Mouse (Mus musculus) B cell, adult 2 months (primary cell): Measurements from ENCODE around the gene Pigq.

ENCODE experiments used
- DNase-seq, 2 experiments: peaks; one replicate each; pipeline ENCODE4 v3.0.0; 2022

Pigq gene

DNA sequence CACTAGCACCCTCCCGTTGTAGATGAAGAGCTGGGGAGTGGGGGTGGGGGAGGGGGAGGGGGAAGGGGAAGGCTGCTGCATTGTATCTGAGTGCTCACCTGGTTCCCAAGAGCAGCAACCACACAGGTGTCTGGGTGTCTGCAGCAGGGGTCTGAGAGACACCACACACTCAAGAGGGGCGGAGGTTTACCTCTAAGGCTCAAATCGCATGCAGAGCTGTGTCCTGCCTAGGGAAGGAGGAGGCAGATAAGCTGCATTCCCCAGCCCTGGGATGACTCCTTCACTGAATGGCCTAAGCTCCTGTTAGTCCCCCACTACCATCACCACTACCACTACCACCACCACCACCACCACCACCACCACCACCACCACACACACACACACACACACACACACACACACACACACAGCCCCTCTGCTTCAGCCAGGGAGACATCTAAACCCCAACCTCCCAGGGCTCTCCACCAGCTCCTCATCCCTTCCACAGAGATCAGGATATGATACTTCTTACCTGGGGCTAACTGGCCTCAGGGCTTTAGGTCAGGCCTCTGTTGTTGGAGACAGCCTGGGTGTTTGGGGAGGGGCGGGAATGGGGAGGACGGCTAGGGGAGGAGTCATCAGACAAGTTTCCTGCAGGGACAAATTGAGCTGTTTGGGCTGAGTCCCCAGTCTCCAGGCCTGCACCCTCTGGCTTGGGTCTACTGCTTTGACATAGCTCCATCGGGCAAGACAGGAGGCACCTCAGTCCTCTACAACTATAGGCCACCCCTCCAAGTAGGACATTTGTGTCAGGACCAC is at the start of gene Pigq, which contains the start of gene Nhlrc4:
Gene Pigq (minus strand): TSS at position 571 of the 798 bp plus-strand sequence.
Gene Nhlrc4 (minus strand): TSS at position 596 of the 798 bp plus-strand sequence.
- no peak for DNase-seq

DNA sequence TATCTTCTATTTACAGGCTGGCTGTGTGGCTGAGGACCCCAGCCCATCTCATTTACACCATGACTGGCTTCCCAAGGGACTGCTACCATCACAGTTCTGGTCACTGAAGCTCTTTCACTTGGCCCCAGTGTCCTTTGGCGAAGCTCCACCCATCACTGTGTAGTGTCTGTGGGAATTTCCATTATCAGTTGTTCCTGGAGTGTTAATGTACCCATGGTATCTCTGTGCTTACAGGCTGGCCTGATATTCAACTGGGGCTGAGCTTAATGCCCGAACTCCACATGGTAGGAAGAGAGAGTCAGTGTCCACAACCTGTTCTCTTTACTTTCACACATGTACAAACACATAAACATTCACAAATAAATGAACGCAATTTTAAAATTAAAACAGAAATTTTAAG is 48.8 kb upstream of the Pigq start:
- DNase-seq: no peak

DNA sequence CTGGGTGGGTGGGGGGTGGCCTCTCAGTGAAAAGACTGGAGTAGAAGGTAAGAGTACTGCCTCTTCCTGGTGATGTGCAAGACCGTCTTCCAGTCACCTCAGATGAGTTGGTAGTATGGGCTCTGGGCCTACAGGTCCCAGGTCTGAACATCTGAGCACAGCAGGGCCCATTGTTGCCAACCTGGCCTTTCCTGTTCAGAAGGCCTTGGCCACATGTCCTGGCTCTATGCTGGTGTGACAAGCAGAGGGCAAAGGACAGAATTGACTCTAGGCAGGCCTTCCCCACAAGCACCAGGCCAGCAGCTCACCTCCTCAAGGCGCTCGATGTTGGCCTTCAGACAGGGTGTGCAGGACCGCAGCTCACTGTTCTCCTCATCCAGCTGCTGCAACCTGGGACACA is 47.5 kb upstream of the Pigq start:
- DNase-seq: no peak

DNA sequence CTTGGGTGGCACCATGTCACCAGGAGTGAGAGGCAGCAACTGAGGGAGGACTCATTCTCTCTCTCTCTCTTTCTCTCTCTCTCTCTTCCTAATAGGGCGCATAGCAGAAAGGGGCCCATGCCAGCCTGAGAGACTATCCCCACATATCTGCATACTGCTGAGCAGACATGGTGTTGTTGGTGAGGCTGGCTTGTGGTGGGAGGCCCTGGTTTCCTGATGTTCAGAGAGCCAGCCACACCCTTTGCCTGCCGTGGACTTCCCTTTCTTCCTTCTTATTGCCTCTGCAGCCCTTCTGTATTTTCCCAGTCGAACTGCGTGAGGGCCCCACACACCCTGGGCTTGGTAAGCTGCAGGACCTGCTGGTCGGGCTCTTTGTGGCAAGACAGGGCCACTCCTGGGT is 45.6 kb upstream of the Pigq start:
- no peak for DNase-seq

DNA sequence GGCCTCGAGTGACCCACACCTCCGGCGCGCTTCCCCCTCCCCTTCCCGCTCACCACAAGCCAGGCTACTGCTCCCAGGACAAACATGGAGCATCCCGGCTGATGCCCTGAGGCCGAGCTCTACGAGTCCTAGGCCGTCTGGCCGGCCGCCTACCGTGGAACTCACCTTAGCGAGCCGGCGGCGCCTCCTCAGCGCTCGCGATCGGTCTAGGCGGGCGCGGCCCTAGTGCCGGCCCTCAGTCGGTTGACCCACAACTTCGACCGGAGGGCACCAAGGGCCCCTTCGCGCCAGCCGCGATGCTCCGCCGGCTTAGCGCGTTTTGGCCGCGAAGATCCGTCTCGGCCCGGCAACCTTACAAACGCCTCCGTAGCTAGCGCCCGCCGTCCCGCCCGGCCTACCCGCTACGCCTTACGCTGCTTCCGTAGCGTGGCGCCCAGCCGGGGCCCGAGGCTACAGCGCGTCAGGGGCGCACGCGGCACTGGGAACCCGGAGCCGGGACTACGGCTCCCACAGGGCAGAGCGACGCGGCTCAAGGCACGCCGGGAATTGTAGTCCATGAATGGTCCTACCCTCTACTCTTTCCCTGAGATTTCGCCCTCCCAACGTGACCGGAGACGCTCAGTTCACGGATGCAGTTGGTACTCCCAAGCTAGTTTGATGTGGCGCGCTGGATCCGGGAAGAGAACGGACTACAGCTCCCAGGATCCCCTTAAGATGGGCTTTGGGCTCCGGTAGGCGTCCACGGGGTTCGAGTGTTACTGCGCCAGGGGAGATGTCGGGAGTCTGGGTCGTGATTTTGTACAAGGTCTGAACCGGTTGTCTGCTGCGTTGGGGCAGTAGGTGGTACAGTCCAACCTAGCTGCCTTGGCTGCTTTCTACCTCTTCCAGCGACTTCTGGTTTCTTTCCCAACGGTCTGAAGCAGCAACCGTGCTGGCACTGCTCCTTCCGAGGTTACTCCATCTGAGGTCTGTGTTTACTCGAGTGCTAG is 40.9 kb upstream of the Pigq start, which contains the start of gene Capn15:
Gene Capn15 (minus strand): TSS at position 491 of the 989 bp plus-strand sequence.
- peak; percentile 92 for DNase-seq

DNA sequence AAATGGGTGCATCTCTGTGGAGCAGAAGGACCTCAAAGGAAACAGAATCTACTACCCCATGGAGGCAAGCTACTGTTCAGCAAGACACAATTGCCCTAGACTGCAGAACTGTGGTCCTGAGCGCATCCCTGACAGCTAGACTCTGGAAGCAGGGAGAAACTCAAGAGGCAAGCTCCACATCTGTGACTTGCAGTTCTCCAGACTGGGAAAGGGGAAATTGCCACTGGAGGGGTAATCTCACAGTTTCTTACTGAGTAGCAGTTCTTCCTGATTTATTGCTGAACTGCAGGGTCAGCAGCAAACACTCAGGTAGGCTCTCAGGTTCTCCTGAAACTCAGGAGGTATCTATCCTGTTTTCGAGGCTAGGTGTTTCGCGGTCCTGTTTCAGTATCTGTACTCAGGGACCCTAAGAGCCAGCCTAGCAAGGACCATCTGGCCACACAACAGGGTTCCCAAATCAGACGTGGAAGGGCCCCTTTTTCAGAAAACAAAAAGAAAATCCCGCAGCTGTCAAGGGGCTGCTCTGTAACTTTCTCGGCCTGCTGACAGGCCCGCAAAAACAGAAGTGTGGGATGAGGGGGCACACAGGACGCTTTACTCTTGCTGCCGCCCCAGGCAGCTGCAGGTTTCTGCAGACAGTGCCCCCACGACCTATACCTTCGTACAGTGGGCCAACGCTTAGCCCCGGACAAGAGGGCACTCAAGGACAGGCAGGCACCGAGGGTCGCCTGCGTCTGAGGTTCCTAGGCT is 40.0 kb upstream of the Pigq start:
- DNase-seq: peak in 1 of 2 experiments; percentile 31

DNA sequence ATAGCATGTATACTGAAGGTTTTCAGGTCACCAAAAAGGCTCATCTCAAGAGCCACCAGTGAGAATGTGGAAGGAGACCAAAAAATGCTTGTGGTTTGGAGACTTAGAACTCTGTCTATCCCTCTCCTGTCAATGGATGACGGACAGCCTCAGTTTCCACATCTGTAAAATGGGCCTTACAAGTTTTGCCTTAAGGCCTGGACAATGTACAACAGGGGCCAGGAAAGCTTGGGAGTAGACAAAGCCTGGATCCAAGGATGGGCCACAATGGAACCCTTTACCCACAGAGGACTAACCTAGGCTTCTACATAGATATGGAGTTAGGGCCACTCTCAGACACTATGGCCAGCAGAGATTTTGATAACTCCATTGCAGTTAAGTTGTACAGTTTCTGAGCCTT is 39.3 kb upstream of the Pigq start:
- no peak for DNase-seq

DNA sequence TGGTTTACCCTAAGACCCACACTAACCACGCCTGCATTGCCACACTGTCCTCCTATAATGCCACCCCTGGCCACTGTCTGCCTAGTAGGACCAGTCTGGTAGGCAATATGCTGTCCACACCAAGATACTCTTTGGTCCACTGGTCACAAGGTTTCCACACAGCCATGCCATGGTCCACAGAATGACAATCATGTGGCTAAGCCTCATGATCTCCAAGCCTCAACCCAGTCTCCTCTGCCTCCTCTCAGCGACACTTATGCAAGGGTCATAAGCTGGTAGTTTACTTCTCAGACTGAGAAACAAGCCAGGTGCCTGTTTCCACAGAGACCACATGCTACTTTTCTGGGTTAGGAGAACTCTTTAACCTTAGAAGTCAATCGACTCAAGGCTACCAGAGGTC is 38.2 kb upstream of the Pigq start:
- DNase-seq: no peak

DNA sequence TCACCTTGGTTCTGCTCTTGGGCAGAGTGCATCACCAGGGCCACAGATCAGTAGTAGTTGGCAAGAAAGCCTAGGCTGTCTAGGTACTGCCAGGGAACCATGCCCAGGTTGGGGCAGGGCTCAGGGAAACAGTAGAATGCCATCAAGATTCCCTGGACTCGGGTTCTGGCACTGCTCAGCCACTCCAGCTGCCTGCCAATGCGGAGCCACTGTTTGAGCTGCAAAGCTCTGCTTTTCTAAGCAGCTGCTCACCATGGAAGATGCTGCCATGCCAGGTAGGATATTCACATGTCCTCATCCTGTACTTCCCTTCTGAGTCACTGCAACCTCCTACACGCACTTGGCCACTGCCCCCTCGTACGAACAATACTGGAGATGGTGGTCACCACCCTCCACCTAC is 36.1 kb upstream of the Pigq start:
- DNase-seq: no peak

DNA sequence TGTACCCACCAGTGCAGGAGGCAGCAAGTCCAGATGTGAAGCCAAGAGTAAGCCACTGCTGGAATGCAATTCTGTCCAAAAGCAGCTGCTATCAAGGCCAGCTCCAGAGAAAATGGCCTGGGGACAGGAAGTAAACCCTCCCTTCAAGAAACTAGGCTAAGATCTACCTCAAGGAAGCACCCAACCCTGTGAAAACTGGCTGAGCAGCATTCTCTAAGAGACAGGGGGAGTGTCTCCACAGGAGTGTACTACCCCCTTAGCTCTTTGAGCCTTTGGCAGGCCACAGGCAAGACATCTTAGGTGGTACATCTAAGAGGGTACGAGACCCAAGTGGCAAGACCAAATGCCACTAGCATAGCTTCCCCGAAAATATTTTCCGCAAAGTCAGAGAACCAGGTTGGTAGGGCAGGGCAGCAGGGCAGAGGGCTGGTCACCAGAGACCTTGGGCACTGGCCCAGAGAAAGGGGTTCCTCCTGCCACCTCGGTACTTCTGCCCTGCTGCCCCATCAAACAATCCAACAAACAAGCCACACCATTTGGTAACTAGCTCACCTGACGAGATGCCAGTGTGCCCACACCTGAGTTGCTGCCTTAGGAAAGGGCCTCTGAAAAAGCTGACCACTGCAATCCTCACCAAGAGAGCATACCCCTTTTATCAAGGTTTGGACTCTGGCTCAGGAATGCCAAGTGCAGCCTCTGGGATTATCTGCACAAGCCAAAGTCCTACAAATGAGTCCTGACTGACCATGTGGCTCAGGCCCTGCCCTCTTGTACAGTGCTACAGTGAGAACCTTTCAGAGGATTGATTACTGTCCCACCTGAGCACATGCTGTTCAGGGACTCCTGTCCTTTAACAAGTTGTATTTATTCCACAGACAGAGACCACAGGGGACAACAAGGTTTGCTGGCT is 35.3 kb upstream of the Pigq start:
- DNase-seq: no peak

DNA sequence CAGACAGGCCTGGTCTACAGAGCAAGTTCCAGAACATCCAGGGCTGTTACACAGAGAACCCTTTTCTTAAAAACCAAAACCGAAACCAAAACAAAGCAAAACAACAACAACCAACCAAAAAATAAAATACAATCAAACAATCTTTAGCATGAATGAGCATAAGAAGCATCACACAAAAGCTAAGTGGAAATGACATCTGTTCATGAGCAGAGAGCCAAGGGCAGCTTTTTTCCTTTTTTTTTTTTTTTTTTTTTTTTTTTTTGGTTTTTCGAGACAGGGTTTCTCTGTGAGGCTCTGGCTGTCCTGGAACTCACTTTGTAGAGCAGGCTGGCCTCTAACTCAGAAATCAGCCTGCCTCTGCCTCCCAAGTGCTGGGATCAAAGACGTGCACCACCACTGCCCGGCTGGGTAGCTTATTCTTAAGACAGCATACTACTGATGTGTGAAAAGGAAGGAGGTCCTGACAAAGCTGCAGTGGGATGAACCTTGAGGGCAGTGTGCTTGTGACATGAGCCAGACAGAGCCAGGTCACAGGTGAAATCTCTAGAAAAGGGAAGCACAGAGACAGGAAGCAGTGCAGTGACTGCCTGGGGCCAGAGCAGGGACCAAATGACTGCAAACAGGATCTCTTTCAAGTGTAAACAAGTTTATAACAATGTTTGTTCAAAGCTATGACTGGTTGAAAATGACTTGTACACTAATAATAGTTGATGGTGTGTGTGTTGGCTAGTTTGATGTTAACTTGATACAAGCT is 26.4 kb upstream of the Pigq start:
- DNase-seq: peak; percentile 26 to 29

DNA sequence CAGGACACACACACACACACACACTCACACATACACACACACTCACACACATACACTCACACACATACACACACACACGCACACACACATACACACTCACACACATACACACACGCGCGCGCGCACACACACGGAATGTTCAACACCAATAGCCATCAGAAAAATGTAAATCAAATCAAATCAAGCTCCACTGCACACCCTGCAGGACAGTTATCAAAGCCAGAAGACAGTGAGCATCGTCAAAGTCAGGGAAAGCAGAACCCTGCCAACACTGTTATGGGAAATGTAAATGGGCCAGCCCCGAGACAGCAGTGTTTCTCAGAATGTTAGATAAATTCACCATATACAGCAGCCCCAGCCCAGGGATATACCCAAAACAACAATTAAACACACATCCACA is 25.7 kb upstream of the Pigq start:
- DNase-seq: peak in 1 of 2 experiments; percentile 11

DNA sequence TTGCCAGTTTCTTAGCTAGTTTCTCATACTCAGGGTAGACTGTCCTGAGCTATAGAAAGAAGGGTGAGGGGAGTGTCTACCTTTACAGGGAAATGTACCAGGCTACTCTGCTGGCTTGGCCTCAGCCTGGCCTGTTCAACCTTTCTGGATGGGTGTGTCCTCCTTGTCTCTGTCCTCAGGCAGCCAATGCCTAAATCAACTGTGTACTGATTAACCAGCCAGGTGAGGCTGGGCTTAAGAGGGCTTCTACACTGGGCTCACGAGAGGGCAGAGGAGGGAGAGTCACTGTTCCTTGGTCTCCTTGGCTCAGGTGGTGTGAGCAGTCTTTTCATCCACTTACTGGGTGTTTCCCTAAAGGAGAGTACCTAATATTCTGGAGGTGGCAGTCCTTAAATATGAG is 23.4 kb upstream of the Pigq start:
- DNase-seq: no peak

DNA sequence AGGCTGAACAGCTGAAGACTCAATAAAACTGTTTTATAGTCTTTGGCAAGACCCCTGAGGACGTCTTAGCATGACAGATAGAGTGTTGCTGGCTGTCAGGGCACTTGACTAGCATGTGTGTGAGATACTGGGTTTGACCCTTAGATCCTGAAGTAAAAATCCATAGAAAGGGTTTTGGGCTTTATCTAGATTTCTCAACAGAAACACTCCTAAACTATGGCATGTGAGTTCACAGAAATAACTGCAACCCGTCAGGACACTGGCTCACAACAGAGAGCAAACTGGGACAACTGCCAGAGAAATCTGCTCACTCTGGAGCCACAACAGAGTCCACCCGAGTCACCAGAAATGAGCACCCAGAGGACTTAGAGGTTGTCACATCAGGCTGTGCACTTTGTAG is 22.9 kb upstream of the Pigq start:
- no peak for DNase-seq

DNA sequence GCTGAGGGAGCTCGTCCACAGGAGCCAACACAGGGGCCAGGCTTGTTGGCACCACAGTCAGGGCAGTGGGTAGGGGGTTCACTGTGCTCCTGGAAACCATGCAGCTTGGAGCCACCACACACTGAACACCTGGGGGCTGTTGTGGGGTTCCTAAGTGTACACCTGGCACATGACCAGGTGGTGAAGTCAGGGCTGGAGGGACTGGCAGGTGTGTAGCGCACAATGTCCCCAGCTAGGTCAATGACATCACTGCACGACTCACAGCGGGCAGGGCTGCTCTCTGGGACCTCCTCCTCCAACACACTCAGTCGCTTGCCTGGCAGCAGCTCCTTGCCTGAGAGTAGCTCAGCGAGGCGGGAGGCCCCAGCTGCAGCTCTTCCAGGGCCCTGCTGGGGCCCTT is 19.5 kb upstream of the Pigq start:
- no peak for DNase-seq

DNA sequence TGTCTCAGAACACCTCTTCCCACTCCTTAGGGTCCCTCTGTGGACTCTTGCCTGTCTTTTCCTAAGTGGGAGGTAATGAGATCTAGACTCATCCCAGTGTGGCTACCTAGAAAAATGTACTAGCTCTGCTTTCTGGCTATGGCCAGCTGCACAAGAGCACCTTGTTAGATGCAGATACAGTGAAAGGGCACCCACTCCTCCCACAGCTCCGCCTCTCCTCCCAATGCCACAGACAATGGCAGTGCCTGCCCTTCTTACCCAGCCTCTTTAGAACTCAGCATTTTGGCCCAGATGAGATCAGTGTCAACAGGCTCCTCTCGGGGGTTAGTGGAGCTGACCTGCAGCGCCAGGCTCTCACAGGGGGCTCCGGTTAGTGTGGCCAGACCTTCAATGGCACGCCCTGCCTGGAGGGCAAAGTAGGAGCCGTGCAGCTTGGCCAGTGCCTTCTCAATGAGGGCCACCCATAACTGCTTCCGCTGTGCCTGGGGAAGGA is 17.7 kb upstream of the Pigq start:
- no peak for DNase-seq

DNA sequence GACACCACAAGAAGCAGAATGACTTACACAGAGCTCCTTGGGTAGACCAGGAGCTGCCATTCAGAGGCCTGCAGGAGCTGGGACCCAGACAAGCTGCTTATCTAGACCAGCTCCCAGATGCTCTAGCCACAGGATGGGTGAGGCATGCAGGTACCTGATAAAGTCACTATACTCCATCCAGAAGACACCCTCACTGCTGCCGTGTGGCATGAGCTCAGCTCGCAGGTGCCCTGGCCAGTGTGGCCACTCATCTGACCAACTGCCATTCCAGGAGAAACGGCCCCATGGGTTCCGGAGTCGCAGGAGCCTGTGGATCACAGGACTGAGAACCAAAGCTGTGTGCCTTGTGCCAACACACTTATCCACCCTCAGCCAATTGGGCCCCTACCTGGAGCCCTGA is 16.8 kb upstream of the Pigq start:
- no peak for DNase-seq

DNA sequence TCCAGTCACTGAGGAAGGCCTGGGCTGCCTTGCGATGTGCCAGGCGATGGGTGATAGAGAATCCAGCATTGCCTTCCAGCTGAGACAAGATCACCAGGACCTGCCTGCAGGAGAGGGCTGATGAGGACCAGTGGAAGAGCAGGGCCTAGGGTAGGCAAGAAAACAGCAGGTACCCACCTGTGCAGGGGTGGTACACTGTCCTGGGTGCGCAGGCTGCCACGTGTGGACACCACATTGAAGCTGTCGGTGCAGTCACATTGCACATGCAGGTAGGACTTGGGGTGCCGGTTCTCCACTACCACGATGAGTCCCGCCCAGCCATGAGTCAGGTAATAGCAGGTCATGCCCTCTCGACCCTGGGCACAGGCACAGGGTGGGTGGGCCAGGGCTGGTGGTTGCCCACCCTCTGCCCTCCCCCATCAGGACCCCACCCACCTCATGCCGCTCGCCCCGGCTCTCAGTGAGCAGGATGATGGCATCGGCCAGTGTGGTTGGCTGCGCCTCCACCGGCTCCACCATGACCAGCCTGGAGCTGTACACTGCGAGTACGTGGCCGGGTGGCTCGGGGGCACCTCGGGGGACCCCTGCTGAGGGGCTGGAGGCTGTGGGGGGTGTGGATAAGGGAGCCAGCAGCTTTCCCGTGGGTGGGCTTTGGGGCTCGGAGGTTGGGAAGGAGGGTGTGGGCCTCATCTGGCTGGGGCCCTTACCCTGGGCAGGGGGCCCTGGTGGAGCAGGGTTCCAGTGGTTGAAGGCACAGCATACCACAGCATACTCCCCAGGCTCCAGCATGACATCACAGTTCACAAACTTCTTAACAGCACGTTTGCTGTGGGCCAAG is 15.1 kb upstream of the Pigq start:
- DNase-seq: no peak

DNA sequence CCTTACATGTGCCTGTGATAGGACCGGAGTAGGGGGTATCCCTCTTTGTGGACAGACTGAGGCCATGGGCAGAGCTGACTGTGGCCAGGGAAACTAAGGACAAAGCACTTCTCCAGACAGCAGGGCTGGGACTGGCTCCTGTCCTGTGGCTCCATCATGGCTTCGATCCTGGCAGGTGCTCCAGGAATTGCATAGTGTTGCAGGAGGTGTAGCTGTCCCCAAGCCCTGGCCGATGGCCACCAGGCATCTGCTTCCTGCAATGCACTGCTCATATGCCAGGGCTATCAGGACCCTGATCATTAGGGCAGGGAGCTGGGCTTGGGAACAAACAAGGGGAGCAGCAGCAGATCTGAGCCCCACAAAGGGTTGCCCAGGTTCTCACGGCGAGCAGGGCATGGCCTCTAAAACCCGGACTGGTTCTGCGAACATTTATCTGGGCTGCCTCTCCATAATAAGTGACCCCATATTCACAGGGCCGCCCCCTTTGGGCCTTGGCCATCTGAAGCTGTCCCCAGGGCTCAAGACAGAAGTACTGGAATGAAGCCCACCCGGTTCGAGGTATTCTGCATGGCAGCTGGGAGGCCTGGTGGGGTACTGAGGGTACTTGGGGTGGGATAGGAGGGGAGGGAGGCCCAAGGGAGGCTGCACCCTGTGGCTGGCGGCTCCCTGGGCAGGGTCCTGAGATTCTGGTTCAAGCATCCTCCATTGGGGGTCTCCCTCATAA is 14.2 kb upstream of the Pigq start:
- DNase-seq: no peak
